18 mouse cellular contexts compared by ENCODE assay signal in the genomic region with DNA sequence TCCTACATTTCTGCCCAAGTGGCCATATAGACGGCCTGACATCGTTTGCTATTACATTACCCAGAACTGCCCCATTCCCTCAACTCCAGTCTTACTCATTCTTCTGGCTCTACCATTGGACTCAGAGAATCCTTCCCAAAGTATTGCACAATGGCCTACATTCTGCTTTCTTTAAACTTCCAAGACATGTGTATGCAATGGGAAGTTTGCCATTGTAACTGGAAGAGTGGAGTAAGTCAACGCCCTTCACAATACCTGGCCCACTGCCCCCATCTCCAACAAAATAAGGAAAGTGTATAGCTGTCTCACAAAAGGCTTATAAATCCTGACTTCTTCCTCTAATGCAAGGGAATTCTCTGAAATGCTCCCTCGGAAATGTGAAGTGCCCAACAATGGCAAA. TPM values are rescaled to one million over a fixed set of nuclear protein-coding genes. Genes with fewer than 3 reads are reported as not detected.
DNase-seq lines count a peak whose midpoint lies in the region; TF ChIP-seq lines count a peak whose summit lies in the region.
"Had no signal": no experiment of that assay in that cellular context is flagged by ENCODE, and none has a peak within 500 bp of the region (broad histone marks: within the 10 kb centered on the region; RNA-seq: fewer than 3 reads in every experiment).

No protein-coding gene starts in this region.

- no peak overlapping the region for H3K27ac ChIP-seq in heart, embryonic 10.5 days
- H3K27ac ChIP-seq: midbrain, embryonic 10.5 days; stomach, embryonic 15.5 days had no signal

- H3K9me3 ChIP-seq in heart, embryonic 10.5 days, result no peaks in the 10 kb centered on the region
- H3K9me3 ChIP-seq: midbrain, embryonic 10.5 days; stomach, embryonic 15.5 days had no signal

- no peak overlapping the region for H3ac ChIP-seq in myocyte (ENCODE audit: control insufficient read depth, insufficient read length)

- H3K79me2 ChIP-seq in myocyte (ENCODE audit: control insufficient read depth, insufficient read depth), result no peaks in the 10 kb centered on the region

- 90% methylated on average over 4 of the region's 4 CpGs for WGBS in heart, embryonic 10.5 days

- no peaks in the 10 kb centered on the region for H3K27me3 ChIP-seq in heart, embryonic 10.5 days (ENCODE audit: insufficient read depth, poor library complexity, severe bottlenecking)
- no peaks in the 10 kb centered on the region for H3K27me3 ChIP-seq in myocyte (ENCODE audit: control insufficient read depth, insufficient read depth, insufficient read length)
- H3K27me3 ChIP-seq: stomach, embryonic 15.5 days had no signal

- no peaks in the 10 kb centered on the region for H3K36me3 ChIP-seq in heart, embryonic 10.5 days
- no peaks in the 10 kb centered on the region for H3K36me3 ChIP-seq in myocyte (ENCODE audit: control insufficient read depth, insufficient read depth)
- H3K36me3 ChIP-seq: midbrain, embryonic 10.5 days; stomach, embryonic 15.5 days had no signal

- TF ChIP-seq POLR2A in myocyte (IDR thresholded peaks at IDR 0.05; ENCODE audit: insufficient read length, low read depth), result no peak

- no peak overlapping the region for H3K4me2 ChIP-seq in myocyte (ENCODE audit: low read depth)
- H3K4me2 ChIP-seq: lung, embryonic 14.5 days; stomach, embryonic 15.5 days had no signal

- peaks cover 11% of the 10 kb centered on the region for H3K4me1 ChIP-seq in heart, embryonic 10.5 days
- H3K4me1 ChIP-seq: midbrain, embryonic 10.5 days; stomach, embryonic 15.5 days had no signal

- H3K4me3 ChIP-seq in heart, embryonic 10.5 days, result no peak overlapping the region
- no peak overlapping the region for H3K4me3 ChIP-seq in myocyte
- H3K4me3 ChIP-seq: midbrain, embryonic 10.5 days; stomach, embryonic 15.5 days had no signal

- peak; percentile 35 for DNase-seq in gastrocnemius, adult 18-20 months (ENCODE audit: low spot score)
- no peak for DNase-seq in gastrocnemius, postnatal 10 days
- DNase-seq in kidney, postnatal 36 days, result peak; percentile 12 to 21
- DNase-seq in kidney, adult 11 months, result no peak
- peak; percentile 20 for DNase-seq in heart, embryonic 10.5 days (ENCODE audit: low spot score)
- DNase-seq in thymus, postnatal 25 days, result no peak
- DNase-seq in cerebellum, adult 9-11 months, result no peak
- DNase-seq: adrenal gland, adult 8-10 months; cerebellum, adult 9-10 months; embryo, embryonic 11 days; forebrain, postnatal 0 days; layer of hippocampus, adult 9-11 months; liver; retina, postnatal 1 day had no signal

TF ChIP-seq in myocyte, 11 proteins besides CTCF, POLR2A, EP300 and RAD21:
- TF ChIP-seq TCF3 (IDR thresholded peaks at IDR 0.05; ENCODE audit: insufficient read length, low read depth) (no peak), CEBPB (IDR thresholded peaks at IDR 0.05; ENCODE audit: insufficient read depth, poor library complexity, severe bottlenecking) (peak; percentile 81)

RNA-seq across cellular contexts. Expression of a gene that starts 30.0 kb away (rescaled TPM):
- 10 to 100 TPM in 1 of 2 experiments, 1 to 10 TPM in 1; 4.5 to 11.9 TPM for total RNA-seq in gastrocnemius, adult 18-20 months (2021)
- 10 to 100 TPM; 15.1 to 17.4 TPM for total RNA-seq in gastrocnemius, postnatal 10 days (2021)
- 14.7 and 15.8 TPM in 2 replicates for polyA plus RNA-seq in heart, embryonic 10.5 days (2016; fragmentation: Nextera tagmentation; extraction: Ambion mirVana)
- polyA plus RNA-seq in myocyte (2012; fragmentation: generic; extraction: Trizol), result 11.6 TPM

Comparison
In these comparisons a context has a peak if more than half of its experiments do, and no peak if none do; other contexts are left out.
1. DNase-seq: peak in gastrocnemius, adult 18-20 months (single experiment), kidney, postnatal 36 days (2 of 2) and heart, embryonic 10.5 days (single experiment); none in gastrocnemius, postnatal 10 days (single experiment), kidney, adult 11 months (single experiment), thymus, postnatal 25 days (single experiment) and cerebellum, adult 9-11 months (single experiment).